Mouse (Mus musculus) neutrophil, adult 59 days (primary cell): ENCODE data around the gene Gm9844. TPM values are rescaled to one million over a fixed set of nuclear protein-coding genes. Genes with fewer than 3 reads are reported as not detected.

Experiments
- total RNA-seq, 2 experiments: library from RNA; stranded (reverse); gene quantifications; 1 replicate in 1 of 2; 2 replicates in 1 of 2; pipeline ENCODE4 v1.2.4; 2023

Gene Gm9844
- 1 to 10 TPM; 1.0 to 1.9 TPM for total RNA-seq

DNA sequence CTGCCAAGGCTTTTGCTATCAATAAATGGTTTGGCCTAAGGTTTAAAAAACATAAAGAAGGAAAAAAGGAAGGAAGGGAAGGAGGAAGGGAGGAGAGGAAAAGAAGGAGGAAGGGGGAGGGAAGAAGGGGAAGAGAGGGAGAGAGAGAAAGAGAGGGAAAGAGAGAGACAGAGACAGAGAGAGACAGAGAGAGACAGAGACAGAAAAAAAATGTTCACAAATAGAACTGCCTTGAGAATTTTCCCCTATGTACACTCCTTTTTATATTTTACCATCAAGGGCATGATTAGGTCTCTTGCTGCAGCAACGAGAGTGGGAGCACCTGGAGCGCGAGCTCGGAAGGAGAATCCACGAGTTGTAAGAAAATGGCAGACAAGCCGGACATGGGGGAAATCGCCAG, at the start of gene Gm9844:
Gene Gm9844 (plus strand): TSS at position 301 of the 400 bp plus-strand sequence.

DNA sequence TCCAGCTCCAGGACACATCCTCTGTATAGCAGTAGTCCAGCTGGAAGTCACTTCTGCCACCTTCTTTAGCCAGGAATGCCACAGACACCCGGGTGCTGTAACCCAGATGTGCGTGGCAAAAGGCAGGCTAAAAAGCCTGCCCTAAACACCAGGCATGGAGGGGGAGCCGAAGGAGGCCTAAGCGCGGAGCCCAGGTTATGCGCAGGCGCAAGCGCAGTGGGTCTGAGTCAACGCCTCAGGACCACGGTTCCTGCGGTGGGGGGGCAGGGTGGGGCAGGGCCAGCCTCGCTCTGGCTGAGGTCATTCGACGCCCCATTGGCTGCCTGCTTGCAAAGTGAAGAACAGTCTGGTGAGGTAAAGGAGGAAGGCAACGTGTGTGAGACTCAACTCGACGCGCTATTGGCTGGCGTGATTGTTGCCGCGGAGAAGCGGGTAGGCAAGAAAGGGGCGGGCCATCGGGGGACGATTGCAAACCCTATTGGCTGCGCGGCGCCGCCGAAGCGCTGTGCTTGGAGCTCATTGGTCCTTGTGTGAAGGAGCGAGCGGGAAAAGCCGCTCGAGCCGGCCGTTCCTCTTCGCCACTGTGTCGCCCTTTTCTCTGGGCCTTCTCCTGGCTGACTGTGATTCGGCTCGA, 7.6 kb downstream of the Gm9844 start, which contains the start of the genes Lypd4 and Dmrtc2:
Gene Lypd4 (minus strand): TSS at position 410 of the 634 bp plus-strand sequence.
Gene Dmrtc2 (plus strand): TSS at position 526 of the 634 bp plus-strand sequence.

DNA sequence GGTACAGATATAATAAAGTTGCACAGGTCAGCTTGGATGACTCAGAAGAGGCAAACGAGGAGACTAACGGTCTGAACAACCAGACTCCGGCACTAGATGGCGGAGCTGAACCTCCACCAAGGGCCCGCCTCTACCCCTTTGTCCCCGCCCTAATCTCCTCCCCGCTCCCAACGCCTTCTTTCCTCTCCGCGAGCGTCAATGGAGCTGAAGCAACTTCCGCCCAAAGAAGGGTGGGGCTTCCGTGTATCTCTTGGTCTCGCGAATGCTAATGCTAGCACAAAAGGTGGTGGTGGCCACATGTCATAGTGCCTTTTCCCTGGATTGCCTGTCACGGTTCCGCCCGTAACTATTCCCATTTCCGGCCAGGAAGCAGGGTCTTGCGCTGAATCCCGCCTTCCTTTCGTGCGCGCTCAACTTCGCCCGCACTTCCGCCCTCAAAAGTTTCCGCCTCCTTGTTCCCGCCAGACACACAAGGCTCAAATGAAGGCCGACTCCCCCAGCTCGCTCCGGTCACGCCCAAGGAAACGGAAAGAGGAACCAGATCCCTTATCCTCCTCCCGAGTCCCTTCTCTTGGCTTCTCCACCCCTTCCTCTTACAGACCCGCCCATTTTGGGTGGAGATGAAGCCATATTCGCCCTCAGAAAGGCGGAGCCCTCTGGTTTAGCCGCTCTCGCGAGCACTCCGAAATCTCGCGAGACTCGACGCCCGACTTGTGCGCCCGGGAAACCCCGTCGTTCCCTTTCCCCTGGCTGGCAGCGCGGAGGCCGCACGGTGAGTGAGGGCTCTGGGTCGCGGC, 22.1 kb downstream of the Gm9844 start, which contains the start of gene Rps19:
Gene Rps19 (plus strand): TSS at position 476 of the 797 bp plus-strand sequence.

DNA sequence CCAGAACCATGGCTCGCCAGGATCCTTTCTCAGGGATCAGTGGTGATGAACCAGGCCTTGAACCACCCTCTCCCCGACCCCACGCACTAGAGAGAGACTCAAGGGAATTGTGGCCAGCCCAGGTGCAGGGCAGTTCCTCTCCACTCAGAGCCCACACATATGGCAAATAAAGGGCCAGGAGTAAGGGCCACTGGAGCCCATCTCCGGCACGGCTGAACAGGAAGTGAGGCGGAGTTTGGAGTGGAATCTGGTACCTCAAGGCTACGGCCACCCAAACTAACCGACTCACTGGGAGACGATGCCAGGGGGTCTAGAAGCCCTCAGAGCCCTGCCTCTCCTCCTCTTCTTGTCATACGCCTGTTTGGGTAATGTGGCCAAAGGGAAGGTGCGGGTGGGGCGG, 35.2 kb downstream of the Gm9844 start, which contains the start of gene Cd79a:
Gene Cd79a (plus strand): TSS at position 158 of the 400 bp plus-strand sequence.

DNA sequence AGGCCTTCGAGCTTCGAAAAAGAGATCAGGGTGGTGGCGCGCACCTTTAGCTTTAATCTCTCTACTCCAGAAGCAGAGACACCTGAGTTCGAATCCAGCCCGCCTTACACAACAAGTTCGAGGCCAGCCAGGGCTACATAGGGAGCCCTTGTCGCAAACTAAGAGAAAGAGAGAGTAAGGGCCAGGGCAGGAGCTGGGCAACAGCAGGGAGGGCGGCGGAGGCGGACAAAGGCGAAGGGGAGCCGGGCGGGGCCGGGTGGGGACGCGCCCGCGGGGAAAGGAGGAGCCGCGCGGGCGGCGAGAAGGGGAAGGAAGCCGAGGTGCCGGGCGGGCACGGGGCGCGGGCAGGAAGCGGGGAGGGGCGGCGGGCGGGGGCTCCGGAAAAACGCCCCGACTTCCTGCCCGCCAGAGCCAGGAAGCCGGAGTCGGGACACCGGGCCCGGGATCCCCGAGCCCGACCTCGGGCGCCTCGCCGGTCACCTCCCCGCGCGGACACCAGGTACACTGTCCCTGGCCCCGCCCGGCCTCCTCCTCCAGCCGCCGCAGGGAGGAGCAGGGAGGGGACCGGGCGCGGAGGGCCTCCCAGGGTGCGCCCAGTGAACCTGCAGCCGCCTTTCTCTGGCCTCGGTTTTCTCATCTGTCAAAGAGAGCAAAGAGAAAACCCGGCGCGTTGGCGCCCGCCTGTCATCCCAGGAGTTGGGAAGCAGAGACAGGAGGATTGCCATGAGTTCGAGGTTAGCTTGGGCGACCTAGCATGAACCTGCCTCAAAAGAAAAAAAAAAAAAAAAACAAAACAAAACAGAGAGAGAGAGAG, 40.8 kb downstream of the Gm9844 start, which contains the start of gene Arhgef1:
Gene Arhgef1 (plus strand): TSS at position 283 of the 814 bp plus-strand sequence.

Other genes with a start within 250 kb of the Gm9844 start
- gene Lypd3, start 225.7 kb upstream of the Gm9844 start, total RNA-seq: not detected
- not detected for gene Tex101, start 185.5 kb upstream of the Gm9844 start, total RNA-seq
- 1 to 10 TPM in 1 of 2 experiments, under 1 TPM in 1; 0.97 to 2.1 TPM for gene BC049730, start 153.0 kb upstream of the Gm9844 start, total RNA-seq
- 1 to 10 TPM; 8.0 to 9.5 TPM for gene Gm4763, start 135.3 kb upstream of the Gm9844 start, total RNA-seq
- 1,000 to 10,000 TPM; 1,138 to 1,339 TPM for gene Cd177, start 101.9 kb upstream of the Gm9844 start, total RNA-seq
- gene Ceacam10, start 85.0 kb upstream of the Gm9844 start, total RNA-seq: 10 to 100 TPM; 74.1 to 80.0 TPM
- gene Lypd4, start 7.7 kb downstream of the Gm9844 start, total RNA-seq: not detected
- not detected for gene Dmrtc2, start 7.8 kb downstream of the Gm9844 start, total RNA-seq
- 100 to 1,000 TPM; 709 to 835 TPM for gene Rps19, start 22.2 kb downstream of the Gm9844 start, total RNA-seq
- 10 to 100 TPM in 1 of 2 experiments, 1 to 10 TPM in 1; 6.0 to 16.1 TPM for gene Cd79a, start 35.2 kb downstream of the Gm9844 start, total RNA-seq
- gene Arhgef1, start 40.7 kb downstream of the Gm9844 start, total RNA-seq: 100 to 1,000 TPM; 599 to 603 TPM
- gene Gm4881, start 82.3 kb downstream of the Gm9844 start, total RNA-seq: not detected
- gene Rabac1, start 110.5 kb downstream of the Gm9844 start, total RNA-seq: 100 to 1,000 TPM; 126 to 160 TPM
- 100 to 1,000 TPM; 196 to 231 TPM for gene Atp1a3, start 143.7 kb downstream of the Gm9844 start, total RNA-seq
- gene Grik5, start 210.1 kb downstream of the Gm9844 start, total RNA-seq: 1 to 10 TPM; 3.5 to 3.7 TPM
- gene Zfp574, start 210.4 kb downstream of the Gm9844 start, total RNA-seq: 10 to 100 TPM; 12.7 to 14.1 TPM